Mouse (Mus musculus) cerebellum, adult 11-12 months (tissue): ENCODE measurements around the gene Fcrlb.

ENCODE experiments used
- DNase-seq: peaks from one replicate; pipeline ENCODE4 v3.0.0; 2022

Gene Fcrlb

DNA sequence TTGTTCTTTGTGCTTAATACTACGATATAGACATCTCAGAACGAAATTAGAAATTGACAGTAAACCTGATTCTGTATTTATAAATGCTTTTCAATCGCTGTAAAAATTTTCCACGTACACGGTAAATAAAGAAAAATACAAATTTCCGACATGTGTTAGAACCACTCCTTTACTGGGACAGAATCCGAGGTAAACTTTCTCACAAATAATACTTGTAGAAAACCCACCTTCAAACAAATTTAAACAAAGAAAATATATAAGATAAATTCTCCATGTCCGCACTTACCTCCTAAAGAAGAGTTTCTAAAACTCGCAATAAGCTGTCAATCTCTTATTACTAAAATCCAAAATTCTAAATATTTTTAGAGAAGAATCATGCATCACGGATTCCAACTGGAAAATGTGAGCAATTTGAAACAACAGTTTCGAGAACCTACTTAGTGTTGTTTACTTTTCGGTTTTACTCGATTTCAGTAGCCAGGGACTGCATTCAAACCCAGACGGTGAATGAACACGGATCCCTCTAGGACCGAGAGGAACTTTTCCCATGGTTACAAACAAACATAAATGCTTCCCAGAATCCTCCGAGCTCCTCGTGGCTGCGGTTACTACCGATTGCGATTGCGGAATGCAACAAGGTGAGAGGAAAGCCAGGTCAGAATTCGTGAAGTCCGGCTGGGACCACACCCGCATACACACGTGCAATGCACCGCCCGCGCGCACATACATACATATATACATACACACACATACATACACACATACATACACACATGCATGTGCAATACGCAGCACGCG is 44.4 kb downstream of the Fcrlb start:
- peak; percentile 73 for DNase-seq

- peak; percentile 94 for DNase-seq
Measured at GRCm38 (mm10) chr1:170867691-170868105, 45.0 kb downstream of the Fcrlb start, which contains the start of gene Atf6. TSS of gene Atf6 (minus strand) at chr1:170867771.

DNA sequence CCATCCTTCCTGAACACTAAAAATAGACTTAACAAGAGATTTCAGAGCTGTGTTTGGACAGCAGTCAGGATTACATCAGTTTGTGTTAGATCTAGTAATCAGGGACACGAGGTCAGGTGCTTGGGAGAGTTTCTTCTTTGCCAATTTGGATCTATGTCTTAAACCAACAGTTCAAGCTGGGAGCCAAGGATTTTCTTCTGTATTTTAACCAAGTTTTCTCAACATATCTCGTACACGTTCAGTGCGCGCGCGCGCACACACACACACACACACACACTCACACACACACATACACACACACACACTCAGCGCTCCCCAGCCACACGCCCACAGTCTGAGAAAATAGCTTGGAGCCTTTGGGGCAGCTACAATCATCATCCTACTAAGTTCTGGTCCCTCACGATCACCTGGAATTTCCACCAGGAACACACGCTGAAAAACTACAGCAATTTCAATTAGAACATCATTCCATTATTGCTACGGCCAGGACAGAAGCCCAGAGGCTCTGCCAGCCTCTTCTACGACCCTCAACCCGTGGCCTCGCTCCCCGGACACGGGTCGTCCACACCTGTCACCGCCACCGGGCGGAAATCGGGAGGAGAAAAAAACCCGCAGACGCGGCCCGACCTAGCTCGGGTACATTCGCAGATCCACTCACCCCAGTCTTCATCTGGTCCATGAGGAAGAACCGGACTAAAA is 45.6 kb downstream of the Fcrlb start:
- peak; percentile 21 for DNase-seq

DNA sequence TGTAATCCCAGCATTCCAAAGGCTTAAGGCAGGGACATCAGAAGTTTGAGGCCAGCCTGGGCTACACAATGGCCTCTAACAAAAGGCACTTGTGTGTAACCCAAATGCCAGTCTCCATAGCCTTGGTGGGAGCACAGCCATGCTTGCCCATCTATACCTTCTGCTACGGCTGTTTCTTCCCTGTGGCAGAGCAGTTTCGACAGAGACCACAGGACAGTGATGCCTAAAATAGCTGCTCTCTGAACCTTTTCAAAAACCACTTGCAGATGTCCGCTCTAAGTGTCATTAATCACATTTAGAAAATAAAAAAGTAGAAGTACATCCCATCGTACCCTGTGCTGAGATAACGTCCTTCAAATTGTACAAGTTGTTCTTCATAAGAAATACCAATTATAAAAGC is 47.3 kb downstream of the Fcrlb start:
- DNase-seq, result no peak

- no peak for DNase-seq
Measured at GRCm38 (mm10) chr1:170864754-170865153, 48.0 kb downstream of the Fcrlb start.

GRCm38 (mm10) chr1:170864234-170864633 is 48.5 kb downstream of the Fcrlb start:
- DNase-seq, result no peak

DNA sequence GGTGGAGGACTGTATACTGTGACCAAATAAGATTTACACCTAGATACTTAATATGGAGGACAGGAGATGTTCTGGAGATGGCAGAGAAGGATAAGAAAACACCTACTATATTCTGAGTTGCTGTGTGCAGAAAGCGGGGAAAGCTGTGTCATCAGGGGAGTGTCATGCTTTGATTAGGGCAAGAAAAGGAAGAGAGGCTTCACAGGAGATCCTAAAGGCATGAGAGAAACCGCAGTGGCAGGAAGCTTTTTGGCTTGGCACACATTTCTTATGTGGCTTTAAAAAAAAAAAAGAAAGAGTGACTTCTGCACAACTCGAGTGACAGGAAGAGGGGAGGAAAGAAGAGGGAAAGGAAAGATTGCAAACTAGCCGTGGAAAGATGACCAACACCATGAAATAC is 49.7 kb downstream of the Fcrlb start:
- no peak for DNase-seq

DNA sequence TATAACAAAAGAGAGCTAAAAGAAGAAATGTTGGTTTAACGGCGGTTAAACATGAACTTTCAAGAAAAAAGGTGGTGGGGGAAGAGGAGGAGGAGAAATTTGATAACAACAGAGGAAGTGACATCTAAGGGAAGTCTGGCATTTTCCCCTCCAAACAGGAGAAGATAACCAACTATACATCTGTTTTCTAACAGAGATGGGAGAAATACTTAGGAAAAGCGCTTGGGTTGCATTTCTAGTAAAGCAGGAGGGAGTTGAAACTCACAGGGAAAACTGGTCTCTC is 50.4 kb downstream of the Fcrlb start:
- DNase-seq, result no peak

DNA sequence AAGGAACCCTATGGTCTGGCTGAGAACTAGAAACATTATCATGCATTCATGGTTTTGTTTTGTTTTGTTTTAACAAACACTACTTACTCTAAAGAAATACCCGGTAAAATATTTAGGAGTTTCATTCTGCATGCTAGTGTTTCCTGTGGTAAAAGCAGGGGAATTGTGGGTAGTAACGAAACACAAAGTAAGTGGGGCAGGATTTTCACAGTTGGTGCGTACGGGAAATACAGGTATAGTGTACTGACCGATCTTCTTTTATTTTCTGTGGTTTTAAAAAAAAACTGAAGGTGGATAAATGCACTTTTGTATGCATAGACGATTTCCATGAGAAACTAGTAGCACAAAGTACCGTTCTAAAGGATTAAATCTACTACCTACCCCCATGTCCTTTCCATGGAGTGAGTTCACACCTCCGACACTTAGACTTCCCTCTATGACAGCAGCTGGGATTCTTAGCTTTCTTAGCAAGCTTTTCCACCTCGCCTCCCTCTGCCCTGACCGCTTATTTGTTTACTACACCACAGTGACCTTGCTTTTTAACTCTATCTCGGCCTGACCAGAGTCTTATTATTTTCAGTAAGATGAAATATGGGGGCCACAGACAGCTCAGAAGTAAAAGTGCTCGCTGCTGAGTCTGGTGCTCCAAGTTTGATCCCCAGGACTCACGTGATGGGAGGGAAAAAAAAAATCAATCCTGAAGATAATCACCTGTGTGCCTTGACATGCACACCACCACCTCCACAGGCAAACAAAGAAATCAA is 50.9 kb downstream of the Fcrlb start:
- no peak for DNase-seq

- no peak for DNase-seq
Measured at GRCm38 (mm10) chr1:170858872-170859271, 53.9 kb downstream of the Fcrlb start.

DNA sequence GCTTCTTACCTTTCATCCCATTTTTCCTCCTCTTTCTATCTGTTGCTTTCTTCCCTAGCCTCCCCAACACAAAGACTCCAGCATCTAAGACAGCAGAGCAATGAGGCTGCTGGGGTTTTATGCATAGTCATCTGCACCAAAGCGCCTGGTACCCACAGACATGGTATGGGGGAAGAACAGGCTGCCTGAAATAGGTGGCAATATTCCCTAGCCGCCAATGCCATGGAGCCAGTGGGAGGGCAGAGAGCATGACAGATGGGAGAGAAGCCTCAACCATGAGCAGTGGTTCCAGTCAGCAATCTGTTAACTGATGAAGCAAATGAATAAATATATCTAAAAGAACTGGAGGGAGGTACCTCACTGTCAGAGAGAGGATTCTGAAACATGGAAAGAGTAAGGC is 55.4 kb downstream of the Fcrlb start:
- DNase-seq, result peak; percentile 23
